Mouse (Mus musculus) lung, embryonic 15.5 days (tissue): ENCODE measurements around the gene Trim34a. TPM values are rescaled to one million over a fixed set of nuclear protein-coding genes. Genes with fewer than 3 reads are reported as not detected.
"Not testable (repeated sequence)": the region's sequence is repeated elsewhere in the genome, so short reads cannot be mapped to it uniquely, and the experiment has no call there.

Experiments
- ATAC-seq: fragments of 200-750 bp; cut with Nextera tagmentation; 2 replicates; pipeline ENCODE4 v1.8.0; 2017; ENCODE audit warnings: moderate number of reproducible peaks, borderline replicate concordance; ENCODE audit not compliant: low FRiP score, low TSS enrichment; ENCODE audit errors: extremely low read depth
- H3K27ac ChIP-seq: fragments of 300-500 bp; sonication (generic); 2 replicates; pipeline ENCODE4 v1.5.1; 2015; ENCODE audit warnings: moderate library complexity, mild to moderate bottlenecking, inconsistent platforms
- H3K27me3 ChIP-seq: fragments of 300-500 bp; sonication (generic); 2 replicates; pipeline ENCODE4 v1.6.1; 2015; ENCODE audit warnings: inconsistent platforms
- H3K36me3 ChIP-seq: fragments of 300-500 bp; sonication (generic); 2 replicates; pipeline ENCODE4 v1.6.1; 2015; ENCODE audit warnings: inconsistent platforms
- H3K4me1 ChIP-seq: fragments of 300-500 bp; sonication (generic); 2 replicates; pipeline ENCODE4 v1.6.1; 2015; ENCODE audit warnings: inconsistent platforms
- H3K4me2 ChIP-seq: fragments of 300-500 bp; sonication (generic); 2 replicates; pipeline ENCODE4 v1.6.1; 2015; ENCODE audit warnings: inconsistent platforms, mild to moderate bottlenecking, moderate library complexity
- H3K4me3 ChIP-seq: fragments of 300-500 bp; sonication (generic); 2 replicates; pipeline ENCODE4 v1.5.1; 2015; ENCODE audit warnings: mild to moderate bottlenecking, inconsistent platforms
- H3K9ac ChIP-seq: fragments of 300-500 bp; sonication (generic); 2 replicates; pipeline ENCODE4 v1.6.1; 2015; ENCODE audit warnings: inconsistent platforms
- H3K9me3 ChIP-seq: fragments of 300-500 bp; sonication (generic); 2 replicates; pipeline ENCODE4 v1.6.1; 2016; ENCODE audit warnings: inconsistent platforms
- WGBS: fragments of 180-500 bp; shearing (Covaris S2); methylation state at CpG from one replicate; pipeline ENCODE4 v1.1.7; 2015; 5-methylcytosine and 5-hydroxymethylcytosine counted together
- polyA plus RNA-seq: library from polyadenylated mRNA; unstranded; fragments of >200 nt; fragmentation: Nextera tagmentation; extraction: Ambion mirVana; gene quantifications from 2 replicates; pipeline ENCODE4 v1.2.1, GENCODE M21; 2015

Trim34a gene
- 1.9 and 2.3 TPM in 2 replicates for polyA plus RNA-seq

DNA sequence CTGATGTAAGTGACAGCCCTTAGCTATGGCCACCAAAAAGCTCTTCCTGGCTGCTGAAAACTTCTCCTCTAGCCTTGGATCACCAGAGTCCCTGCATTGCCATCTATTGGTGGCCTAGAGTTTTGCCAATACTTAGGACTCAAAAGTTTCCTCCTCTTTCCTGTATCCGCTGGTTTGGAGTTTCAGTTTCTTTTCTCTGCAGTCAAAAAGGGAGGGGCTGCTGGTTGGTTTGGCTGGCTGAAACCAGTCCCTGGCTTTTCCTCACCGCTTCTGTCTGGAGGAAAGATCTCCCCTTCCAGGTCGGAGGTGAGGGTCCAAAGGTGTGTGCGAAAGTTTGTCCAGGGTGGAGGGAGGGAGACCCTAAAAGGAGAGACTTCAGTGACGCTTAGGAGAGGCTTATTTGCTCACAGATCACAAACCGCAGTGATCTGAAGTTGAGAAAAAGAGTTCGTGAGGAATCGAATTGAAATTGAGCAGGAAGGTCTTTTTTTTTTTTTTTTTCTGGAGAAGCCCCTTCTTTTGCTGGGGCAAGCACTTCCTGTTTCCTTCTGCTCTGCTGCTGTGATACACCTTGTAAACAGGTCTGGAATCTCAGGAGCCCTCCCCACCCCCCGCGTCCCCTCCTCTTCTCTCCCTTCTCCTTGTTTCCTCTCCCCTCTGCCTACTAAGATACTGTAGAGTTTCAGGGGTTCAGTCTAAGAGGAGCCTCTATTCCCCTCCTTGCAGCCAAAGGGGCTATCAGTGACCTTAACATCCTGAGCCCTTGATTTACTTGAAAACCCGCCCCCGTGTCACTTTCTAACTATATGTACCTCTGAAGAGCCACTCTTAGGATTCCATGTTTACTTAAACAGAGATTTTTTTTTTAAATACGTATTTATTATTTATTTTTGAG lies at the start of gene Trim34a:
Gene Trim34a, plus strand, starts transcription at position 171 of the 895 bp plus-strand sequence.
- Histone ChIP-seq H3K4me1 (peaks cover 5% of the 10 kb centered on the region; the same call in 1 of the 2 replicates), H3K4me3 (peak within 1 kb of the TSS; percentile 57), H3K36me3 (no peaks in the 10 kb centered on the region), H3K9ac (peak within 1 kb of the TSS; percentile 46; the same call in 1 of the 2 replicates), H3K9me3 (no peaks in the 10 kb centered on the region), H3K27ac (peak within 1 kb of the TSS; percentile 67), H3K27me3 (no peaks in the 10 kb centered on the region), H3K4me2 (peak within 1 kb of the TSS; percentile 53)
- ATAC-seq, result peak; percentile 72; the same call in 1 of the 2 replicates
- WGBS, result 2% methylated on average over 13 of the region's 13 CpGs

DNA sequence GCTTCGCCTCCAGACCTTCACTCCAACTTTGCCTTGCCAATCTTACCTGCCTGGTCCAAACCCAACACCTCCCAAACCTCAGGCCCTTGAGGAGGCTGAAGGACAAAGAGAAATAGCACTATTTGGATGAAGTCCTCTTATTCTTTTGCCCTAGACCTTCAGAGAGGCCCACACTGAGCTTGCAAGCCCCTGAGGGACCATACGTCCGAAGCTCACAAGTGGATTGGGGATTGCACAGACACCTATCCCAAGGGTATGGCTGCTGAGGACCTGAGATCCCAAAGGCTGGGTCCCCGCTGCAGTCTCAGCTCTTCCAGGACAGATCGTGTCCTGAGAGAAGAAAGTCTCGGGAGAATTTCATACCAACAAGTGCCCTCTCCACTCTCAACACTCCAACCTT lies 48.4 kb upstream of the Trim34a start, which contains the start of gene Olfr649:
Gene Olfr649, minus strand, starts transcription at position 101 of the 400 bp plus-strand sequence.
- WGBS, result 73% methylated on average over 6 of the region's 6 CpGs
- ATAC-seq, result no peak
- no peak within 1 kb of the TSS for H3K27ac ChIP-seq

DNA sequence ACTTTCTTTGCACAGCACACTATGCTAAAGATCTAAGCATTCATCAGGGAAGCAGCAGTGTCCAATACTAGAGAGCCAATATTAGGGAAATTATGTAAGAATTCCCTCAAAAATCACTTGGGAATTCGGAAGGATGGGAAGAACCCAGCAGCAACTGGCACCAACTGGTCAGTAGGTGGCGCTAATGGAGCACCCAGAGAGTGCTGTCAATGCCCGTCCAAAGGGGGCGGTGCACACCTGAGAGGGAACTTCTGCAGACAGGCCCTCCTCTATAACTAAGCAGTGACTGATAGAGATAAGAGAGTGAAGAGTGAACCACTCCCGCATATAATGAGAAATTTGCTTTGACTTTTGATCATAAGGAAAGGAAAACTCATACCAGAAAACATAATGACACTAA lies 44.4 kb upstream of the Trim34a start:
- WGBS, result 2% methylated on average over 5 of the region's 5 CpGs
- H3K27ac ChIP-seq, result no peak overlapping the region
- peak; percentile 69; the same call in 1 of the 2 replicates for ATAC-seq
- no peaks in the 10 kb centered on the region for H3K27me3 ChIP-seq
- no peaks in the 10 kb centered on the region for H3K9me3 ChIP-seq
- H3K4me2 ChIP-seq, result no peak overlapping the region
- no peaks in the 10 kb centered on the region for H3K36me3 ChIP-seq
- H3K4me3 ChIP-seq, result no peak overlapping the region
- no peaks in the 10 kb centered on the region for H3K4me1 ChIP-seq
- no peak overlapping the region for H3K9ac ChIP-seq

More for the DNA sequence above, 48.4 kb upstream of the Trim34a start, which contains the start of gene Olfr649:
- Histone ChIP-seq H3K27me3 (no peaks in the 10 kb centered on the region), H3K4me3 (no peak within 1 kb of the TSS), H3K9me3 (no peaks in the 10 kb centered on the region), H3K36me3 (no peaks in the 10 kb centered on the region), H3K4me2 (no peak within 1 kb of the TSS), H3K4me1 (no peaks in the 10 kb centered on the region), H3K9ac (no peak within 1 kb of the TSS)

DNA sequence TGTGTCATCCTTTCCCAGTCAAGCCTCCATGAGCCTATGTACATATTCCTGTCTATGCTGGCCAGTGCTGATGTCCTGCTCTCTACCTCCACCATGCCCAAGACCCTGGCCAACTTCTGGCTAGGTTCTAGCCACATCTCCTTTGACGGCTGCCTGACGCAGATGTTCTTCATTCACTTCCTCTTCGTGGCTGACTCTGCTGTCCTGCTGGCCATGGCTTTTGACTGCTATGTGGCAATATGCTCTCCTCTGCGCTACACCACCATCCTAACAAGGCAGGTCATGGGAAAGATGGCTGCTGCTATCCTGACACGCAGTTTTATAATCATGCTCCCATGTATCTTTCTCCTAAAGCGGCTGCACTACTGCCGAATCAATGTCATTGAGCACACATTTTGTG lies 38.1 kb upstream of the Trim34a start:
- H3K9ac ChIP-seq, result no peak overlapping the region
- H3K9me3 ChIP-seq, result no peaks in the 10 kb centered on the region
- H3K27ac ChIP-seq, result no peak overlapping the region
- 92% methylated on average over 7 of the region's 7 CpGs for WGBS
- no peaks in the 10 kb centered on the region for H3K27me3 ChIP-seq
- ATAC-seq, result no peak
- H3K4me3 ChIP-seq, result no peak overlapping the region
- no peak overlapping the region for H3K4me2 ChIP-seq
- H3K36me3 ChIP-seq, result no peaks in the 10 kb centered on the region
- no peaks in the 10 kb centered on the region for H3K4me1 ChIP-seq

DNA sequence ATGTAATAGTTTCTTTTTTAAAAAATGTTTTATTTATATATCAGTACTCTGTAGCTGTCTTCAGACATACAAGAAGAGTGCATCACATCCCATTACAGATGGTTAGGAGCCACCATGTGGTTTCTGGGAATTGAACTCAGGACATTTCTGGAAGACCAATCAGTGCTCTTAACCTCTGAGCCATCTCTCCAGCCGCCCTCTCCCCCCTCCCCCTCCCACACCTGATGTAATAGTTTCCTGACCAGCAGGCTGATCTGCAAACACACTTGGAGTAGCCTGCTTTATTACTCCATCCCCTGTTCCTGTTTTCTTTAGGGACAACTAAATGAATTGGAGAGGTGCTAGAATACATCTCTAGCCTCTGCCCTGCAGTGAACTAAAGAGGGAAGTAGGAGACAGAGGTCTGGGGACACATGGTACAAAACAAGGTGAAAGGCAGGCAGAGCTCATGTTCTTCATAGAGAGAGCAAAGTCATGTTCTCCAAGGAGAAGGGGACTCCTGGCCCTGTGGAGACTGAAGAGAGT lies 28.2 kb upstream of the Trim34a start:
- no peaks in the 10 kb centered on the region for H3K36me3 ChIP-seq
- WGBS, result 10% methylated on average over 1 of the region's 1 CpGs
- no peak overlapping the region for H3K4me2 ChIP-seq
- no peak overlapping the region for H3K27ac ChIP-seq
- H3K9me3 ChIP-seq, result no peaks in the 10 kb centered on the region
- H3K4me3 ChIP-seq, result no peak overlapping the region
- H3K4me1 ChIP-seq, result peaks cover 6% of the 10 kb centered on the region; the same call in 1 of the 2 replicates
- H3K9ac ChIP-seq, result no peak overlapping the region
- no peak for ATAC-seq
- H3K27me3 ChIP-seq, result no peaks in the 10 kb centered on the region

DNA sequence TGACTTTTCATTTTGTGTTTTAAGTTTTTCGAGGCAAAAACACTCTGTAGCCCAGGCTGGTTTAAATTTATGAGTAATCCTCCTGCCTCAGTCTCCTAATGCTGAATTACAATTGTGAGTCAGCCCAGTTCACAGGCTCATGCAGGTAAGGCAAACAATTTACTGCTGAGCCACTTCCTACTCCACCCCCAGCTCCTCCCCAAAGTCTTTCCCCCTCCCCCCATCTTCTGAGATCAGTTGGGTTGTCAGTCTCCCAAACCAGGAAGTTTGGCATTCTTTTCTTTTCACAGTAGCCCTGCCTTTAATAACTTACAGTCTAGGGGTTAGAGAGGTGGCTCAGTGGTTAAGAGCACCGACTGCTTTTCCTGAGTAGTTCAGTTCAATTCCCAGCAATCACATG lies 26.4 kb upstream of the Trim34a start:
- H3K4me2 ChIP-seq, result no peak overlapping the region
- H3K27ac ChIP-seq, result no peak overlapping the region
- peaks cover 6% of the 10 kb centered on the region; the same call in 1 of the 2 replicates for H3K4me1 ChIP-seq
- no peak overlapping the region for H3K9ac ChIP-seq
- H3K4me3 ChIP-seq, result no peak overlapping the region
- H3K36me3 ChIP-seq, result no peaks in the 10 kb centered on the region
- no peak for ATAC-seq
- H3K27me3 ChIP-seq, result no peaks in the 10 kb centered on the region
- no peaks in the 10 kb centered on the region for H3K9me3 ChIP-seq
- WGBS, result 74% methylated on average over 2 of the region's 2 CpGs

DNA sequence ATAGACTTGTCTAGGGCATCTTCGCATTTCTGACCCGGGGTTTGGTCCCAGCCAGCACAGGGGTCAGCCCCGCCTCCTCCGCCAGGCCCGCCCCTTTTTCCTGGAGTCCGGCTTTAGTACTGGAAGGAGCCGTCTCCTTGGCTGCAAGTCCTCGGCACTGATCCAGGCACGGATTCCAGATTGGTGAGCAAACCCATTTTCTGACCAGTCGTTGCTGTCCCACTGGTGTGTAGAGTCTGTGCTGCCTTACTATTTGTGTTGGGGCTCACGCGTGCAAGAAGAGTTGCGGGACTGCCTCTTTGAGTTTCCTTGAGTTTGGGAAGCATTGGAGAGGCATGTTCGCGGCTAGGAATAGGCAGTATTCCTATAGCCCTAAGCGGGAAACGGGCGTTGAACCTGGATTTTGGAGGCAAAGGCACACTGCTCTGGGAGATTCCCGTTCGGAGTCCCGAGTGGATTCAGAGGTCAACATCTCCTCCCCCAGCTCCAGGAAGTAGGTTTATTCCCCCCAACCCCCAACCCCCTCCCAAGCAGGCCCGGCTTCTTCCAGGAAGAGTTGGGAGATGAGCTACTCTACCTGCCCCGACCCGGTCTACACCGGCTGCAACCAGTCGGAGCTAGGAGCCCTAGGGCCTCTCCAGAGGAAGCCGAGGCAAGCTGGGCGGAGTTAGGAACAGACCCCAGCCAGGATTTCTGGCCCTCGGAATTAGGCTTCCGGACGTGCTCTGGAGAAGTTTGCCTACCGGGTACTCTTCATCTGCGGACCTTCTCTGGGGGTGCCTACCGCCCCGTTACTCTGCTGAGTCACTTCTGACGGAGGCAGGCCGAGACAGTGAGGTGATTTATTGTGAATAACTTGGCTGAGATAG lies 25.3 kb upstream of the Trim34a start, which contains the start of gene Trim6:
Gene Trim6, plus strand, starts transcription at position 93 of the 869 bp plus-strand sequence.
- no peaks in the 10 kb centered on the region for H3K27me3 ChIP-seq
- peak within 1 kb of the TSS; percentile 38 for H3K4me3 ChIP-seq
- H3K27ac ChIP-seq, result no peak within 1 kb of the TSS
- H3K4me1 ChIP-seq, result peaks cover 6% of the 10 kb centered on the region; the same call in 1 of the 2 replicates
- H3K36me3 ChIP-seq, result no peaks in the 10 kb centered on the region
- peak within 1 kb of the TSS; percentile 64 for H3K4me2 ChIP-seq
- 3% methylated on average over 37 of the region's 37 CpGs for WGBS
- H3K9me3 ChIP-seq, result no peaks in the 10 kb centered on the region
- peak; percentile 80 for ATAC-seq
- peak within 1 kb of the TSS; percentile 0; the same call in 1 of the 2 replicates for H3K9ac ChIP-seq

DNA sequence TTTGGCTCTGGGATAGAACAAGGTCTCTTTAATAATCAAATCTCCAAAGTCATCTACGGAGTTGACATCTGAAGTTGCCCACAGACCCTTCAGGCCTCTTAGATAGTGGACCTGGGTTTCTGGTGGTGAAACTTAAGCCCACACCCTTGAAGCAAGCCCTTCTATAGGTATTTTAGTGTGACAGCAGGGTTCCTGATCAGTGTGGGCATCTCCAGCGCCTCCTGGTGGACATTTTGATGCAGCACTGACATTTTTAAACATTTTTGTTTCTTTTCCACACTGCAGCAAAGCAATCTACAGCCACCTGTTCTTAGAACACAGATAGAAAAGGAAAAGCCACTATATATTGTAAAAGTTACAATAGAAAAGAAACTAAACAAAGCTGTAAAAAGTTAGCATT lies 13.1 kb upstream of the Trim34a start:
- 30% methylated on average over 2 of the region's 2 CpGs for WGBS
- no peak overlapping the region for H3K4me3 ChIP-seq
- no peak overlapping the region for H3K4me2 ChIP-seq
- no peak overlapping the region for H3K9ac ChIP-seq
- no peak for ATAC-seq
- H3K36me3 ChIP-seq, result no peaks in the 10 kb centered on the region
- no peaks in the 10 kb centered on the region for H3K27me3 ChIP-seq
- no peak overlapping the region for H3K27ac ChIP-seq
- no peaks in the 10 kb centered on the region for H3K4me1 ChIP-seq
- no peaks in the 10 kb centered on the region for H3K9me3 ChIP-seq

DNA sequence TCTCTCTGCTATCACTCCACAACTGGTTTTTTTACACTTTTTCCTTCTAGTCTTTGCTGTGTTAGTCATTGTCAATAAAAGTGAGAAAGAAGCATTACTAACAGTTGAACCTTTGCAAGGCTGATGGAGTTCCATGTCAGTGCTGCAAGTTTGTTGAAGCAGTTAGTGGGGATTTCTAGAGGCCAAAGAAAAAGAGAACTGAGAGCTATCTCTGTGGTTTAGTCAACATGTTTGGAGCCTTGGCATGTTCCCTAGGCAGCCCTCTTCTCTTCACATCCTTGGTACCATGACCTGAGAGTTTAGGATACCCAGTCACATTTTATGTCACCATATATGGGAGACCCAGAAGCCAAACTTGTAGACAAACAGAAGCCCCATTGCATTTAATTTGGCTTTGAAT lies 3.4 kb upstream of the Trim34a start:
- no peak overlapping the region for H3K9ac ChIP-seq
- peaks cover 5% of the 10 kb centered on the region; the same call in 1 of the 2 replicates for H3K4me1 ChIP-seq
- no peaks in the 10 kb centered on the region for H3K36me3 ChIP-seq
- no peak for ATAC-seq
- no peaks in the 10 kb centered on the region for H3K9me3 ChIP-seq
- no peak overlapping the region for H3K4me2 ChIP-seq
- H3K27me3 ChIP-seq, result no peaks in the 10 kb centered on the region
- H3K4me3 ChIP-seq, result no peak overlapping the region
- no peak overlapping the region for H3K27ac ChIP-seq

DNA sequence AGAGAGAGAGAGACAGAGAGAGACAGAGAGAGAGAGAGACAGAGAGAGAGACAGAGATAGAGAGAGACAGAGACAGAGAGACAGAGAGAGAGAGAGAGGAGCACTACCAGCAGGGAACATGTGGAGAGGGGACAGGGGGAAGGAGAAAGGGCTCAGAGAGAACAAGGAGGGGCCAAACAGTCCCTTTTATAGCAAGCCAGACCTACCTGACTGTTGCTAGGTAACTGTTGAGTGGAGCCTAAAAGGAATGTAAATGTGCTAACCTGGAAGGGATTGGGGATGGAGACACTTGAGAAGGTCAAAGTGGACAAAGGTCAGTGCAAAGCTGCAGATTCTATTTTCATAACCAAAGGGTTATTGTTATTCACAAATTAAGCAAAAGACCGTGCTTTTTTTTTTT lies 641 bp upstream of the Trim34a start:
- WGBS, result 59% methylated on average over 1 of the region's 1 CpGs
- Histone ChIP-seq H3K27me3 (no peaks in the 10 kb centered on the region), H3K36me3 (no peaks in the 10 kb centered on the region), H3K4me1 (peaks cover 5% of the 10 kb centered on the region; the same call in 1 of the 2 replicates), H3K9ac (no peak overlapping the region), H3K27ac (no peak overlapping the region), H3K4me3 (no peak overlapping the region), H3K4me2 (no peak overlapping the region; the same call in 1 of the 2 replicates), H3K9me3 (no peaks in the 10 kb centered on the region)
- no peak for ATAC-seq

DNA sequence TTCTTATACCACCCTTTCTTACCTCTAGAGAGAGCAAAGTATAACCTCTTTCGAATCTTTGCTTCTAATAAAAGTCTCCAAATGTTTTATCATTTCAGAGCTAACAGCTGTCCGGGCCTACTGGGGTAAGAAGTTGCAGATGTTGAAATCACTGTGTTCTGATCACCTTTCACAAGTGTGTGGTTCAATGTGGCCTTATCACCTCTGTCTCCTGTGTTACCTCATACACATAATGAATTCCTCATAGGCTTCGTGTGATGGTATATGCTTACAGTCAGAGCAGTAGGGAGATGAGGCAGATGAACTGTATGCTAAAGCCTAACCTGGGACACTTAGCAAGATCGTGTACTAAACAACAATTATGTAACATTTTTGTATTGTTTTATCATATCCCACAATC lies 16.1 kb downstream of the Trim34a start:
- 76% methylated on average over 4 of the region's 4 CpGs for WGBS
- H3K4me3 ChIP-seq, ATAC-seq, H3K4me1 ChIP-seq, H3K27me3 ChIP-seq, H3K36me3 ChIP-seq, H3K9me3 ChIP-seq, H3K27ac ChIP-seq, H3K9ac ChIP-seq, H3K4me2 ChIP-seq: not testable (repeated sequence)
